Mouse (Mus musculus) forebrain, embryonic 12.5 days (tissue): Measurements from ENCODE around the gene Paqr8. TPM values are rescaled to one million over a fixed set of nuclear protein-coding genes. Genes with fewer than 3 reads are reported as not detected.
"Not testable (repeated sequence)": the region's sequence is repeated elsewhere in the genome, so short reads cannot be mapped to it uniquely, and the experiment has no call there.

Experiments used
- ATAC-seq: fragments of 200-750 bp; cut with Nextera tagmentation; 2 replicates; pipeline ENCODE4 v1.8.0; 2017; ENCODE audit warnings: moderate TSS enrichment; ENCODE audit not compliant: low FRiP score
- H3K27ac ChIP-seq: fragments of 300-500 bp; sonication (generic); 2 replicates; pipeline ENCODE4 v1.5.1; 2016; ENCODE audit warnings: mild to moderate bottlenecking
- H3K27me3 ChIP-seq: fragments of 300-500 bp; sonication (generic); 2 replicates; pipeline ENCODE4 v1.6.1; 2016; ENCODE audit warnings: mild to moderate bottlenecking
- H3K36me3 ChIP-seq: fragments of 300-500 bp; sonication (generic); replicated peaks from 2 replicates; pipeline ENCODE4 v1.6.1; 2016; ENCODE audit warnings: mild to moderate bottlenecking
- H3K4me1 ChIP-seq: fragments of 300-500 bp; sonication (generic); 2 replicates; pipeline ENCODE4 v1.6.1; 2016
- H3K4me2 ChIP-seq: fragments of 300-500 bp; sonication (generic); 2 replicates; pipeline ENCODE4 v1.6.1; 2016; ENCODE audit warnings: mild to moderate bottlenecking, moderate library complexity
- H3K4me3 ChIP-seq: fragments of 300-500 bp; sonication (generic); replicated peaks from 2 replicates; pipeline ENCODE4 v1.5.1; 2016; ENCODE audit warnings: mild to moderate bottlenecking
- H3K9ac ChIP-seq: fragments of 300-500 bp; sonication (generic); 2 replicates; pipeline ENCODE4 v1.6.1; 2016; ENCODE audit warnings: mild to moderate bottlenecking
- H3K9me3 ChIP-seq: fragments of 300-500 bp; sonication (generic); 2 replicates; pipeline ENCODE4 v1.6.1; 2016
- WGBS: fragments of 180-500 bp; shearing (Covaris S2); methylation state at CpG from one replicate; pipeline ENCODE4 v1.1.7; 2016; 5-methylcytosine and 5-hydroxymethylcytosine counted together
- polyA plus RNA-seq: library from polyadenylated mRNA; unstranded; fragments of >200 nt; fragmentation: Nextera tagmentation; extraction: Ambion mirVana; gene quantifications from 2 replicates; pipeline ENCODE4 v1.2.1, GENCODE M21; 2016

Paqr8 gene
- polyA plus RNA-seq, 1 experiment from 2014 or later, result 11.6 TPM

DNA sequence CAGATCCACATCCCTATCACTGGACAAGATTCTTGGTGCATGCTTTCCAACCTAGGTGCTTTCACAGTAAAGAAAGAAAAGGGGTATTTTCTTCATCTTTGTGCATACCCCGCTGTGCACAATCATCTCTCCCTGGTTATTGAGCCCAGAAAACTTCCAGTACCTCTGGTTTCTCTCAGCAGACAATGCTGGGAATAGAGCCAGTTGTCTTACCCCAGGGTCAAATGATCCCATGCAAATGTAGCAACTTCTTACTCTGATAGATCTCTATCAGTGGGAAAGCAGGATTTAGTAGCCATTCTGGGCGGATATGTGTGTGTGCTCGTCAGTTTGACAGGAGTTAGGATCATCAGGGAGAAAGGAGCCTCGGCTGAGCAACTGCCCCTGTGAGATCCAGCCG is 25.2 kb downstream of the Paqr8 start:
- Histone ChIP-seq H3K4me1 (peaks cover 11% of the 10 kb centered on the region), H3K4me2 (no peak overlapping the region), H3K9ac (no peak overlapping the region), H3K36me3 (no peaks in the 10 kb centered on the region), H3K9me3 (no peaks in the 10 kb centered on the region), H3K4me3 (no peak overlapping the region), H3K27ac (no peak overlapping the region), H3K27me3 (no peaks in the 10 kb centered on the region)
- ATAC-seq, result no peak
- 80% methylated on average over 5 of the region's 5 CpGs for WGBS

DNA sequence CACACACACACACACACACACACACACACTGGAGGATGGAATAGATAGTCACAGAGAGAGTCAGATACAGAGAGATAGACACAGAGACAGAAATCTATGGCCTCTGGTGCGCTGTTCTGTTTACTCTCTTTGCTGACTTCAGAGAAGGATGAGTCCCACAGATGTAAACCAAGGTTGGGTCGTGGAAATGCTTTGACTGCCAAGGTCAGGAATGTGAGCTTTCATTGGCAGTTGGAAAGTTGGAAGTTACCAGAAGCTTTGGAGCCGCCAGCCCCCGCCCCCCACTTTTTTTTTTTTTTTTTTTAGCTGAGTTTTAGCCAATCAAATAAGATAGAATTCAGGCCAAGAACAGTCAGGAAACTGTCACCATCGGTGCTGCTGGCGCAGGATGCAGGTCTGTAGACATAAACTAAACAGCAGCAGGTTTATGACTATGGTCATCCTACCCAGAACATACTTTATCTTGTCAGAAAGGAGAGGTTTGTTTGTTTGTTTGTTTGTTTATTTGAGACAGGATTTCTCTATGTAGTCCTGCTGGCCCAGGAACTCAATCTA is 27.2 kb downstream of the Paqr8 start:
- H3K27ac ChIP-seq, result no peak overlapping the region
- WGBS, result 89% methylated on average over 6 of the region's 6 CpGs
- no peak overlapping the region for H3K4me3 ChIP-seq
- H3K27me3 ChIP-seq, result no peaks in the 10 kb centered on the region
- H3K9me3 ChIP-seq, result no peaks in the 10 kb centered on the region
- no peaks in the 10 kb centered on the region for H3K36me3 ChIP-seq
- no peak for ATAC-seq
- peaks cover 10% of the 10 kb centered on the region for H3K4me1 ChIP-seq
- no peak overlapping the region for H3K9ac ChIP-seq
- no peak overlapping the region for H3K4me2 ChIP-seq

DNA sequence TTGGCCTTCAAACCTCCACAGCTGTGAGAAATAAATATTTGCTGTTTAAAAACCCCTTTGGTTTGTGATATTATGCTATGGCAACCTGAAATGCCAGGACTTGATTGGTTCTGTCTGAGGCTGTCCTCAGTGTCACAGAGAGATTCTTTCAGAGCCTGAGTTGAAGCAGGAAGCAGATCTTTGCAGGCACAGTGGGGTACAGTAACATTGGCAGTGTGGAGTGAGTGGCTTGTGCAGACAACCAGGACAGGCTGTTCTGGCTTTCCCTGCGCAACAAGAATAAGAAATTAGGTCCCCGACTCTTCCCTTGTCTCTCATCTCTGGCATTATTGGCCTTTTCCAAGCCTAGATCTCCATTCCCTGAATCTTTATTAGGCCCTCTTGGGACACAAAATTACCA is 29.3 kb downstream of the Paqr8 start:
- no peak overlapping the region for H3K4me3 ChIP-seq
- ATAC-seq, result no peak
- H3K27ac ChIP-seq, result no peak overlapping the region
- H3K36me3 ChIP-seq, result no peaks in the 10 kb centered on the region
- no peaks in the 10 kb centered on the region for H3K9me3 ChIP-seq
- no peak overlapping the region for H3K9ac ChIP-seq
- H3K4me1 ChIP-seq, result peaks cover 13% of the 10 kb centered on the region
- H3K4me2 ChIP-seq, result no peak overlapping the region
- H3K27me3 ChIP-seq, result no peaks in the 10 kb centered on the region
- WGBS, result 100% methylated on average over 2 of the region's 2 CpGs

DNA sequence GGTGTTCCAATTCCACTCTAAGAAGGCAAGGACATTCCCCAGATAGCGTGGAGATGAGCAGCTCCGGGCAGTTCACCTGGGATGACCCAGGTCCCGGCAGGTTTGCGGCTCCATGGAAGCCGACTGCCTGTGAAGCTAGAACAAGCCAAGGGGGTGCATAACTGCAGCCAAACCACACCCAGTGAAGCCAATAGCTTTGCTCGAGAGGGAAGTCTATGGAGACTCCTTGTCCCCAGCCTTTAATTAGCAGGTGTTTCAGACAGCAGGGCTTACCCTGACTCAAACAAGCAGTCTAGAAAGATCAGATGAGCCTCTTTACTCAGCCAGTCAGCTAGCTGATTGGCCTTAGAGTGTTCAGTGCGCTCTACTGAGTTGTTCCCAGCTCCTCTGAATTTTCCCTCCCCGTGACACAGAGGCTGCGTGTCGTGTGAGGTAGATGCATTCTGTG is 30.7 kb downstream of the Paqr8 start:
- Histone ChIP-seq H3K9me3 (no peaks in the 10 kb centered on the region), H3K9ac (no peak overlapping the region), H3K27ac (no peak overlapping the region), H3K36me3 (no peaks in the 10 kb centered on the region), H3K4me2 (no peak overlapping the region), H3K4me3 (no peak overlapping the region), H3K4me1 (peaks cover 13% of the 10 kb centered on the region), H3K27me3 (no peaks in the 10 kb centered on the region)
- ATAC-seq, result no peak
- 85% methylated on average over 10 of the region's 10 CpGs for WGBS

DNA sequence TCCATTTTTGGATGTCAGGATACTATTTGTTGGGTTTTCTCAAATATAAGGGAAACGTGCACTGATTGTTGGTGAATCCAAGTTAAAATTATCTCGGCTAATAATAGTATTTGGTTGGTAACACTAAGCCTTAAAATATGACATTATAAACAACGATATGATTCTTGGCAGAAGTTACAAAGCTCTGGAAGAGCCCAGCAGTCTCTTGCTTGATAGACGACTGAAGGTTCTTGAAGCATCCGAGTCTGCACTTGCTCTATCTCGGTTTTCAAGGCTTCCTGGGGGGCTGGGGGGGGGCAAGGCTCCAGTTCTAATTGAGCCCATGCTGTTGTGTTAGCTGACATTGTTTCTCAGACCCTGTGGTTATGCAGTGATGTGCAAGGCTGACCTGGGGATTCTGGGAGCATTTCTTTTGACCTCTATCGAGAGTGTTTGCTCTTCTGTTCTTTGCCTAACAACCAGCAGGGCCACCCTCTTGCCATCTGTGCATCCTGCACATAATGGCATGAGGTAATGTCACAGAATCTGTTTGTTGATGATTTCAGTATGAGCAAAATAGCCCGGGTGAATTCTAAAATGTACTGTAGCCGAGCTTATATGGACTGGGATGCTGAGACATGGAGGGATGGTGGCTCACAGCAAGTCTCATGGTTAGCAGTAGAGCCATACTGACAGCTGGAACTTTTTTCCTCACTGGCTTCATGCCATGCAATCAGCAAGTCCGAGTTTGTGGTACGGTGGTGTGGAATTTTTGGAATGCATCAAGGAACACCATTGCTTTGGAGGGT is 32.4 kb downstream of the Paqr8 start:
- no peak overlapping the region for H3K4me3 ChIP-seq
- no peak overlapping the region for H3K4me2 ChIP-seq
- H3K27me3 ChIP-seq, result no peaks in the 10 kb centered on the region
- ATAC-seq, result no peak
- H3K9ac ChIP-seq, result no peak overlapping the region
- H3K4me1 ChIP-seq, result peaks cover 13% of the 10 kb centered on the region
- H3K9me3 ChIP-seq, result no peaks in the 10 kb centered on the region
- no peak overlapping the region for H3K27ac ChIP-seq
- no peaks in the 10 kb centered on the region for H3K36me3 ChIP-seq
- WGBS, result 71% methylated on average over 11 of the region's 11 CpGs

DNA sequence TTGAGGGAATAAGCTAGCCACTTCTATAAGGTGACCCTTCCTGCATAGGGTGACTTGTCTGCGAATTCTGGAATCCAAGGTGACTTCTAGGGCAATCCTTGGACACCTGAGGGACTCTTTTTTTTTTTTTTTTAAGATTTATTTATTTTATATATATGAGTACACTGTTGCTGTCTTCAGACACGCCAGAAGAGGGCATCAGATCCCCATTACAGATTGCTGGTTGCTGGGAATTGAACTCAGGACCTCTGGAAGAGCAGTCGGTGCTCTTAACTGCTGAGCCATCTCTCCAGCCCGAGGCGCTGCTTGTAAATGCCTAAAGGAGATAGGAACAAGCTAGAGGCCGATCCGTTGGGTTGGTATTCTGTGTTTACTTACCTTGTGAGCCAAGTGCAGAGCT is 34.9 kb downstream of the Paqr8 start:
- not testable (repeated sequence) for ATAC-seq, H3K27me3 ChIP-seq, H3K4me3 ChIP-seq, H3K9me3 ChIP-seq, H3K36me3 ChIP-seq, H3K4me1 ChIP-seq, H3K4me2 ChIP-seq, H3K9ac ChIP-seq, H3K27ac ChIP-seq
- WGBS, result 85% methylated on average over 7 of the region's 7 CpGs

- ATAC-seq, result no peak
- WGBS, result 90% methylated on average over 4 of the region's 4 CpGs
- H3K4me1 ChIP-seq, result peaks cover 10% of the 10 kb centered on the region
Observed at GRCm38 (mm10) chr1:20925926-20926325, 35.5 kb downstream of the Paqr8 start.

GRCm38 (mm10) chr1:20926376-20926775 is 36.0 kb downstream of the Paqr8 start:
- H3K27ac ChIP-seq, result no peak overlapping the region
- WGBS, result 86% methylated on average over 4 of the region's 4 CpGs
- ATAC-seq, result no peak

More at GRCm38 (mm10) chr1:20925926-20926325, 35.5 kb downstream of the Paqr8 start:
- Histone ChIP-seq H3K4me2 (no peak overlapping the region), H3K36me3 (no peaks in the 10 kb centered on the region), H3K9ac (no peak overlapping the region), H3K4me3 (no peak overlapping the region), H3K27me3 (no peaks in the 10 kb centered on the region), H3K9me3 (no peaks in the 10 kb centered on the region), H3K27ac (no peak overlapping the region)

GRCm38 (mm10) chr1:20928487-20928886 is 38.1 kb downstream of the Paqr8 start:
- Histone ChIP-seq H3K4me1 (no peaks in the 10 kb centered on the region), H3K4me2 (no peak overlapping the region), H3K9me3 (no peaks in the 10 kb centered on the region), H3K27me3 (no peaks in the 10 kb centered on the region), H3K27ac (no peak overlapping the region), H3K4me3 (no peak overlapping the region), H3K9ac (no peak overlapping the region), H3K36me3 (no peaks in the 10 kb centered on the region)
- no peak for ATAC-seq
- 86% methylated on average over 4 of the region's 4 CpGs for WGBS

More at GRCm38 (mm10) chr1:20926376-20926775, 36.0 kb downstream of the Paqr8 start:
- Histone ChIP-seq H3K27me3 (no peaks in the 10 kb centered on the region), H3K4me1 (peaks cover 6% of the 10 kb centered on the region), H3K9me3 (no peaks in the 10 kb centered on the region), H3K36me3 (no peaks in the 10 kb centered on the region), H3K4me3 (no peak overlapping the region), H3K4me2 (no peak overlapping the region), H3K9ac (no peak overlapping the region)

GRCm38 (mm10) chr1:20933457-20933856 is 43.1 kb downstream of the Paqr8 start:
- ATAC-seq, result peak; percentile 80
- H3K4me1 ChIP-seq, result no peaks in the 10 kb centered on the region
- 20% methylated on average over 7 of the region's 7 CpGs for WGBS
- H3K9ac ChIP-seq, result no peak overlapping the region
- no peaks in the 10 kb centered on the region for H3K27me3 ChIP-seq
- H3K4me2 ChIP-seq, result no peak overlapping the region
- no peak overlapping the region for H3K27ac ChIP-seq
- H3K36me3 ChIP-seq, result peaks cover 11% of the 10 kb centered on the region
- no peaks in the 10 kb centered on the region for H3K9me3 ChIP-seq
- no peak overlapping the region for H3K4me3 ChIP-seq

GRCm38 (mm10) chr1:20935106-20935505 is 44.7 kb downstream of the Paqr8 start:
- Histone ChIP-seq H3K4me3 (no peak overlapping the region), H3K36me3 (peaks cover 11% of the 10 kb centered on the region), H3K9me3 (no peaks in the 10 kb centered on the region), H3K9ac (no peak overlapping the region), H3K27me3 (no peaks in the 10 kb centered on the region), H3K4me2 (no peak overlapping the region), H3K27ac (no peak overlapping the region), H3K4me1 (no peaks in the 10 kb centered on the region)
- ATAC-seq, result no peak
- 93% methylated on average over 22 of the region's 22 CpGs for WGBS

DNA sequence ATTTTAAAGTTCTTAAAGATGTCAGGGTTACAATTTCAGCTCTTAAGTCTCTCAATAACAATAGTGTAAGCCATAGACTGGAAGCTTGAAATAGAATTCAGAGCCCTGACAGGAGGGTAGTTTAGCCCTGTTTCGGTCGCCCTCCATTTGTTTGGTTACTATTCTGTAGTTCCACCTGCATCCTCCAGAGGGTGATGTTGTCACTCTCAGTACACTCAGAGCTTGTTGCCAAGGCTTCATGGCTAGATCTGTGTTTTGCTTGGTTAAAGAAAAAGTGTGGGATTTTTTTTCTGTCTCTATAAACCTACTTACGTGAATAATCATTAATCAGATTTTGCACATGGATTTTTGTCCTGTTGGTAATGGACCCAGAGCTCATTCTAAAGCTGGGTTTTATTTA is 48.6 kb downstream of the Paqr8 start:
- Histone ChIP-seq H3K4me2 (no peak overlapping the region), H3K9me3 (no peaks in the 10 kb centered on the region; the same call in 1 of the 2 replicates), H3K36me3 (peaks cover 11% of the 10 kb centered on the region), H3K9ac (no peak overlapping the region), H3K27me3 (no peaks in the 10 kb centered on the region), H3K27ac (no peak overlapping the region), H3K4me3 (no peak overlapping the region), H3K4me1 (no peaks in the 10 kb centered on the region)
- 31% methylated on average over 3 of the region's 3 CpGs for WGBS
- peak; percentile 73; the same call in 1 of the 2 replicates for ATAC-seq

DNA sequence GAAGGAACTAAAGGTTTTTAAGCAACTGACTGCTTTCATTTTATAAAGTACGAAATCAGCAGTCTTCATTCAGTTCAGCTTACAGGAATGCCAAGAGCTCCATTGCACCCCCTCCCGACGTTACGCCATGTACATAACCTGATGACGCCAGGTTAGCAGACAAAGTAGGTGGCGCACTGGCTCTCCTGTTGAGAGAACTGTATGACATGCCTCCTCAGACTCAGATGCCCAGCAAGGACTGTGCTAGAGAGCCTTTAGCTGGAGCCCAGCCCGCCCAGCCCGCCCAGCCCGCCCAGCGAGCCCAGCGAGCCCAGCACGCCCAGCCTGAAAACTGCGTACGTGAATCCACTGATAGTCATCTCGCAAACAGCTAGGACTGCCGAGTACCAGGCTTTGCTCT is 49.7 kb downstream of the Paqr8 start:
- Histone ChIP-seq H3K27me3 (no peaks in the 10 kb centered on the region), H3K36me3 (peaks cover 3% of the 10 kb centered on the region), H3K4me3 (no peak overlapping the region), H3K4me1 (no peaks in the 10 kb centered on the region), H3K4me2 (no peak overlapping the region), H3K9ac (no peak overlapping the region), H3K9me3 (no peaks in the 10 kb centered on the region; the same call in 1 of the 2 replicates), H3K27ac (no peak overlapping the region)
- no peak for ATAC-seq
- 64% methylated on average over 16 of the region's 16 CpGs for WGBS
